Mouse (Mus musculus) forelimb bud, embryonic 11.5 days (tissue): ENCODE measurements at regions not wholly inside any gene's neighbourhood (a gene's known extent, or its start where the extent isn't known, plus 50 kb on each side); places are given as distances from the start of the nearest gene placed in this dataset.
A peak's percentile ranks its signal among the peaks of the same experiment; 100 is the strongest.

Source experiments
- DNase-seq: peaks from one replicate; pipeline ENCODE4 v3.0.0-alpha.2; 2012; ENCODE audit warnings: low read depth, low spot score

DNA sequence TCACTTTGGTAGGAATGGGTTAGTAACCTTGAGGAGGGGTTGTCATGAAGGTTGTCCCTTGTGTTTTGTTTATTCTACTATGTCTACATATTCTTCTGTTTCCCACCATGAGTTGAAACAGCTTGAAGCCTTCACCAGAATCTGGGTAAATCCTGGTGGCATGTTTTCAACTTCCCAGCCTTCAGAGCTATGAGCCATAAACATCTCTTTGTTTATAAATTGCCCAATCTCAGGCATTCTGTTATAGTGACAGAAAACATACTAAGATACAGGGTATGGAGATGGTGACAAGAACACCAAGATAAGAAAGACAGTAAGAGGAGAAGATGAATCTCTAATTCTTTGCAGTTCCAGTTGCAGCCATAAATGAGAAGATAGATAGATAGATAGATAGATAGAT is 396.5 kb downstream of the Tns1 start:
- no peak for DNase-seq

DNA sequence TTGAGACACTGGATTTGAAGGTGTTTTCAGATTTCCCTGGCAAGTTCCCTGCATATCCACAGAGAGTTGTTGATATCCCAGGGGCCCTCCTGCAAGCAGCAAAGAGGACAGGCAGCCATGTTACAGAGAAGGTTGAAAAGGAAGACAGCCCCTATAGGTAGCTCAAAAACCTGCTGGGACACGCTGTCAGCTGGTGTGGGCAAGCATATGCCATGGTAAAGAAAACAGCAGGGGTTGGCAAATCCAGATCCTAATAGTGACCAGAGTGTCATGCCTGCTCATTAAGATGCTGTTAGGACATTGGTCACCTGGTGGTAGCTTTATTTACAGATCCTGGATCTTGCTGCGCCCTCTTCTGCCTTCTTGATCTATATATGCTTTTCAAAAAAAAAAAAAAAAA is 397.6 kb downstream of the Tns1 start:
- DNase-seq, result no peak

DNA sequence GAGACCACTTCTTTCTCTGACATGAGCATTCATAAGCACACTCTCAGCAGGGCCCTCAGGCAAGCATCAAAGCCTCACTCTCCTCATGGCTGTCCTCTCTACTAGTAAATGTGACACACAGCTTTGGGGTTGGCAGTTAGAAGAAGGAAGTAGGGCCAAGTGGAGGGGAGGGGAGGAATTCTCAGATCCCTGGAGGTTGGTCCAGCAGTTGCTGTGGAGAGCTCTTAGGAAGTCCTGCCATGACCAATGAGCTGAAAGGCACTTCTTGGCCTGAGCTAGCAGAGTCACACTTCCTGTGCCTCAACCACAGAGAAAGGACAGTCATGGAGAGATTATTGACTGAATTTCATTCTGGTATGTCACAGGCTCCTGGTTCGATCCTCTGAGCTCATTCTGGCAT is 398.8 kb downstream of the Tns1 start:
- DNase-seq, result no peak

DNA sequence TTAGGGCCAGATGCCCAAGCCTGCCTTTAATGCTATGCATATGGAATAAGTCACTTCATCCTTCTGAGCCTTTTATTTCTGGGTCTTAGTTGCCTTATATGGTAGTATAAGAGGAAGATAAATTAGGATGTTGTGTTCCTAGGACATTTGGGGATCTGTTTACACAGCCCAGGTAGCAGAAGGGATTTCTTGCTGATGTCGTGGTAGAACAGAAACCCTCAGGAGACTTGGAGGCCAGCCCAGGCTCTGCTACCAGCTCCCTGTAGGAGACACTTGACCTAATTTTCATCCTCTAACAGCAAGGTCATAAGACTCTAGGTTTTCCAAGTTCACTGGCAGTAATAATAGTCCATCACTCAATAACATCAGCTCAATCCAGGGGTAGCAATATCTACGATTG is 399.7 kb downstream of the Tns1 start:
- DNase-seq, result no peak

DNA sequence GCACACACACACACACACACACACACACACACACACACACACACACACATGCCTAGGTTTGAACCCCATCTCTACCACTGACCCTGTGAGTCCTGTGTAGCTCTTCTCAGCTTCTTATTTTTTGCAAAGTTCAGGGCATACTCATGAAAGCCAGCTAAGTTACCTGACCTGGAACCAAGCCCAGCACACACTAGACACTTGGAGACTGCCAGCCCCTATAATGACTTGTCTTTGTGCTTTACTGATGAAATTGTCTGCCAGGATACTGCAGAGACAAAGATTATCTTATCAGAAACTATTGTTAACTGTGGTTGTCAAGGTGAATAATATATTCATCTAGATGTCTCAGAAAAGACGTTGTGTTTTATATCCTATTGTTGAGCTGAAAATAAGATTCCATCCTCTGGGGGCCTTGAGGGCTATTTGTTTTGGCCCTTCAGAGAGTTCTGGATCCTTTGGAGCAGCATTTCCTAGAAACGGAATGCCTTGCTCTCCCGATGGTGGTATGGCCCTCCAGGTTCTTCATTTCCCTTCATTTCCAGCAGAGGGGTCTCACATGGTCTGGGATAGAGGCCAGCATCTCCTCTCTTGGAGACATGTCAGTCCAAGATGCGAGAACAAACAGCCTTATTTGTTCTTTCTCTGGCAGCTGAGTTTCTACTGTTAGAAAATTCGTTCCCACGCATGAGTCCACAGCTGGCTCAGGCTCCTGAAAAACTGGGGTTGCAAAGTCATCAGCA is 402.6 kb downstream of the Tns1 start:
- no peak for DNase-seq

DNA sequence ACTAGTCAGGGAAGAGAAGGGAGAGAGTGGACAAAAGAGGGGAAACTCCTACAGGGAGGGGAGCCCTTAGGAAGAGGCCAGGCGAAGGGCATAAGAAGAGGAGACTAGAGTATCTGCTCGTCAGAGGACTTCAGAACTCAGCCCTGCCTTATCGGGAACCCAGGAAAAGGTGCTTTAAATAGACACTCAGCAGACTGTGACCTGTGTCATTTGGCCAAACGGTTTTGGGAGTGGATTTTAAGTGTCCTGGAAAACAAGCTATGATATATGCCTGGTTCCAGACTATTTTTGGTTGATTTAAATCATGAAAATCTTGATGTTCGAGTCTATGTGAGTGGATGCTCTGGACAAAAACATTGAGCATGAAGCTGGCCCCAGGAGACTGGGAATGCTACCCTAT is 405.8 kb downstream of the Tns1 start:
- DNase-seq, result no peak

DNA sequence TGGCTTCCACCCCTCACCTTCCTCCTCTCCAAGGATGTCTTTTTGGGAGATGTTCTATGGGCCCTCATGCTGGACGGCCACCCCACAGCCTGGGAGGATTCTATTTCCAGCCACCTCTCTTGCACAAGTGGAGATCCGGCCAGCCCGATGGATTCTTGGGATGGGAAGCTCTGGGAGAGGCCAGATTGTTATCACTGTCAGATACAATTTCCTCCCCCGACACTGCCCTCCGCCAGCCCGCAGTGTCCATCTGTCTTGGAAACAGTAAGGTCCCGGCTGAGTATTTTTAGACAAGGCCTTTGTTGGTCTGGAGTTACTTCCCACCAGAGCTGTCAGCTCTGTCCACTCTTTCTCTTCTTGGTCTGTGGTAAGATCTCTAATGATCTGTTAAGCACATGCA is 406.8 kb downstream of the Tns1 start:
- DNase-seq, result no peak

DNA sequence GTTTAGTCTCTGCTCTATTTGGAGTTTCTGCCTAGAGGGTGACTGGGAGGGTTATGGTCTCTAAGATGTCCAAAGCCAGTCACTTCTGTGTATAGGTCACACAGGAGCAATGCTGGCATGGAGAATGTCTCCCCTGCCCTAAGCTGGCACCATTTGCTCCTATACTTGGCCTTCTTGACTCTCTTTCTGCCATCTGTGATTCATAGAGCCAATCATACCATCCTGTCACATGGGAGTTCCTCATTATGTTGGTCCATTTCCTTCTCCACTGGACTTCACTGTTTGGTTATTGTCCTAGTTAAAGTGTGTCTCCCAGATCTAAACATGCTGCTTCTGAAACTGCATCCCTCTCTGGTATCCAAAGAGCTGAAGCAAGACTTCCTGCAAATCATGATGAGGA is 407.3 kb downstream of the Tns1 start:
- DNase-seq, result no peak

DNA sequence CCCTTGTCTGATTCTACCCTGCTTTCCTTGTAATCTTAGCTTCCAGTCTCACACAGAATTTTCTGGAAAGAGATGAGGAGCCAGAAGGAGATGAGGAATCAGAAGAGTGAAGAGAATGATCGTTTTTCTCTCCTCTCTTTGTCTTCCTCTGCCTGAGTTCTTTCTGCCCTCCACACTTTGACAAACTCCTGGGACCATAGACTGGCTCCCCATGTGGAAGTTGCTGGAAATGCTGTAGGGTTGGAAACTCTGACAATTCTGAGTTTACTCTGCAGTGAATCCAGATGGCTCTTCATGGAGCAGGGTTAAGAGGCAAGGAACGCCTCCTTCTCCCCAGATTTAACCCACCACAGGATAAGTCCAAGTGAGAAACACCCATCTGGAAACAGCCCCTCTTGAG is 408.7 kb downstream of the Tns1 start:
- no peak for DNase-seq

DNA sequence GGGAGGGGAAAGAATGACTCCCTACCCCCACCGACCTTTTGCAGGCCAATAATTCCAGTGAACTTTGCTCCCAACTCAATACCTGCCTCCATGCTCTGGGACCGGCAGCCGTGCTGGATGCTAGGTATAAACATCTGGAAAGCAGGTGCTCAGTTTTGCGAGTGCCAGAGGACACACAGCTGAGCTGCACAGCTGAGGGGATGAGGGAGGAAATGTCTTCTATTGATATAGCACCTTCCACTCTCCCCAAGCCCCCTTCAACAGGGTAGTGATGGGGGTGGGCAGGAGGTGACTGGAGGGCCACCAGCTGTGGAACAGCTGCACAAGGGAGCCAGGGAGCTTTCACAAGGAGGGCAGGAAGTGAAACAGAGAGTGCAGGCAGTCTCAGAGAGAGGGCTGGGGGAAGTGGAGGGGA is 421.8 kb downstream of the Tns1 start:
- peak; percentile 83 for DNase-seq

DNA sequence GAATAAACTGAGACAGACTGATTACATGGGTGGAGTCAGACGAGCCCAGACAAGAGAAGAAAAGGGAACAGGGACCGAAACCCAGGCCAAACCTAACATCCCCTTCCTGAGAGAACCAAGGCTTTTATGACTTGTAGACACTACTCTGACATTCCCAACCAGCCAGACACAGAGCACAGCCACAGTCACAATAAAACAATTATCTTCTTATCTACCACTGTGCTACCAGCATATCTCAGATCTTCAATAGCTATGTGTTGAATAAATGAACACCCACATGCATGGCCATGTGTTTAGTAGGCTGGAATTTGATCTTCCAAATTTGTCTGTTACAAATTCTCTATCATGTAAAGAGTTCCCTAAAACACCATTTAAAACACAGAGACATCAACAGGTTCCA is 430.7 kb downstream of the Tns1 start:
- DNase-seq, result no peak

DNA sequence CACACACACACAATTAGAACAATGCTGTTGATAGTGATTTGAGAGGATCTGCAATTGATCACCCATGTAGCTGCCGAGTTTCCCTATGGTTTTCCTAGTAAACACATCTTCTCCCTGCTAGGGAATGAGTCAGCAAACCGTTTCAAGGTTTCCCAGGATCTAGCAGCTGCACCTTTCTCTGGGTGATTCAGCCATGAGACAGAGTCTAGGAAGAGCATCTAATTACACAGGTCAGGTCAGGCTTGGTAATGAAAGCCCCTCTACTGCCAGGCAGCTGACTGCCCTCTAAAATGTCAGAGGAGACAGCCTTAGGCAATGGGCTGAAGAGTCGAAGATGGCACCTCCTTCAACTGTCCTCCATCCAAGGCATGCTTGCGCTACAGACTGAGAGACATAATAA is 438.5 kb downstream of the Tns1 start:
- no peak for DNase-seq

DNA sequence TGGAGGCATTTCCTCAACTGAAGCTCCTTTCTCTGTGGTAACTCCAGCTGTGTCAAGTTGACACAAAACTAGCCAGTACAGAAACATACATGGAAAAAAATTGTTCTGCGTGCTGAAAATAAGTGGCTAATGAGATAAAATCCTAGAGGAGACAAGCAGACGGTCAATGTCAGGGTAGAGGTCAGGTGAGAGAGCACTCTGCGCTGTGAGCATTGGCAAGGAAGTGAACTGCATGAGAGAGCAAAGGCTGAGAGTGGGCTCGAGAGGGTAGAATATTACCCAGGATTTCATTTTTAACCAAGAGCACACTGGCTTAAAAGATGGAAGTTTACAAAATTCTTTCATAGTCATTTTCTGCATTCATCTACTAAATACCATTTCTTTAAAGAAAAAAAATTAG is 439.2 kb downstream of the Tns1 start:
- DNase-seq, result no peak

DNA sequence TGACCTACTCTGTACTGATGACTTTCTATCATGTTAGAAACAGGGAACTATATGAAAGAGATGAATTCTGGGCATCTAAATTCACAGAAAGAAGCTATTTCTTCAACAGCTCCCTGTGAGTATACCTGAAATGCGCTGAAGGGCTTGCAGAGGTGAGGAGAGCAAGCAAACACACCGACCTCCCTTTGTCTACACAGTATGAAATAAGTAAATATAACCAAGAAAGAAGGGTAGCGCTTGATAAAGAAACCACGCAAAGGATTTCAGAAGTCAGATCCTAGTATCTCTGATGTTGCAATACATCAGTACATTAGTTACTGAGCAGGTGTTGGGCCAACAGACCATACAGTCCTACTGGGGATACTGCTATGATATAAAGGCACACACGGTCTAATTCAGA is 440.1 kb downstream of the Tns1 start:
- DNase-seq, result no peak

DNA sequence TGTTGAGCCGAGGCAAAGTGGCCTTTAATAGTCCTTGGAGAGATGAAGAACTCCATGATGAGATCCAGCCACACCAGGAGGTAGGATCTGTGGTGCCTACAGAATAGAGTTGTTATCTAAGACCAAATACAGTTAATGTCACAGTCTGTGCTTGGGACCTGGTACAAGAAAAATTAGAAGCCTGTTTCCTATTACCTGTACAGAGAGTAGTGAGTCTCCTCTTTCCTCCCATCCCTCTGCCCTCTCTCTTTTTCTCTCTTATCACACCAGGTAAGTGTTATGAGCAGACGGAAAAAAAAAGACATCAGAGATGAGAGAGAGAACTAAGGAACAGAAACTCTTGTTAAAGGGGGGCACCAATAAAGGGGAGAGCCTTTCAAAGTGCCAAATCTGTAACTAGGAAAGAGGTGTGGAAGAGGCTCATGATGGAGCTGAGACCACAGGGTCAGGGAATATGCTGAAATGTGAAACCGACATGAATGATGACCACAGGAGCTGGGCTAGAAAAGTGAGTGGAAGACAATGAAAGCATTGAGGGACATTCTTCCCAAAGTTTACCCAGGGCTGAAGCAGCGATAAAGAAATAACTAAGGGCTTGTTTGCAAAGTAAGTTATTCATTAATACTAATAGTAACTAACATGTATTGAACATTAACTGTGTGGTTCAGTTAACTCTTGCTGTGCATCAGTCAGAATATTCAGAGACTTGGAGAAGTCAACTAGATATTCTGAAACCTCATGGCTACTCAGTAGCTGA is 440.9 kb downstream of the Tns1 start:
- DNase-seq, result no peak

DNA sequence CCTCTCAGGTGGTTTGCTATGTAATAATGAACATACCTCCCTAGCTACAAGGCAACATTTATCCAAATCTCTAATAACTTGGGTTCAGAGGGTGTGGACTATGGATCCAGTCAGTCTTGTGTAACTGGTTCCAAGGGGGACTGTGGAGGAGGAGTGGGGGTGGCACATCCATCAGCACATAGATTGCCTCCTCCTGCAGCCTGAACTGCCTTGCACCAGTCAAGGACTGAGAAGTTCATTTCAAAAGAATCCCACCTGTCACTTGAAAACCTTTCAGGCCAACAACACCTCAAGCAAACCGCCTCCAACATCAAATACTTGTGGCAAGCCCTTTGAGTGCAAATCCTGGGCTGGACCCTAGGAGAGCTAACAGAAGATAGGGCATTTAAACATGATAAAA is 442.6 kb downstream of the Tns1 start:
- DNase-seq, result no peak

DNA sequence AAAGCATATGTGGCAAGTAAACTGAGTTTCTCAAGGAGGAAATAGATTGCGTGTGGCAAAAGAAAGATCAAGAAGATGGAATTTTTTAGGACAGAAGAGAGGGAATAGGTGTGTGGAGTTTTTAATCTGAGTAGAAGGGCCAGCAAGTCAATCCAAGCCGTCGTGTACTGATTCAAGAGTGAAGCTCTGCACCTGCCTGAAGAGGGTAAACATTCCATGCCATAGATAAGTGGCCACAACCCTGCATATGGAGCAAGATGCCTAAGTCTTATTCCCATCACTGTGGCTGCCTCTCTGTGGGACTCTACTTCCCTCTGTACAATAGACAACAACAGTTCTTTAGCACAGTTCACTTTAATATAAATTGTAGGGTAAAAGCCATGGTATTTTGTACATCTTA is 443.4 kb downstream of the Tns1 start:
- DNase-seq, result no peak

DNA sequence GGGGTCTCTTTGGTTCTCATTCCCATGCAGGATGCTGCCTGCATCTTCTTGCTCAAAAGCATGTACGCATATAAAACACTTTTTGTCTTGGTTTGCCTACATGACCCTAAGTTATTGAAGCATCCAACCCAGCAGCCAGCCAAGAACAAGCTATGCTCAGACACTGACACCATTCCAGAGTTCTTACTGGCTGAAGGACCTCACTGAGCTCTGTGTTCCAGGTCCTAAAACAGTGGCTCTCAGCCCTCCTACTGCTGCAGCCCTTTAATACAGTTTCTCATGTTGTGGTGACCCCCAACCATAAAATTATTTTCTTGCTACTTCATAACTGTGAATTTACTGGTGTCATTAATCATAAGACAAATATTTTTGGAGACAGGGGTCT is 450.4 kb downstream of the Tns1 start:
- DNase-seq, result no peak

DNA sequence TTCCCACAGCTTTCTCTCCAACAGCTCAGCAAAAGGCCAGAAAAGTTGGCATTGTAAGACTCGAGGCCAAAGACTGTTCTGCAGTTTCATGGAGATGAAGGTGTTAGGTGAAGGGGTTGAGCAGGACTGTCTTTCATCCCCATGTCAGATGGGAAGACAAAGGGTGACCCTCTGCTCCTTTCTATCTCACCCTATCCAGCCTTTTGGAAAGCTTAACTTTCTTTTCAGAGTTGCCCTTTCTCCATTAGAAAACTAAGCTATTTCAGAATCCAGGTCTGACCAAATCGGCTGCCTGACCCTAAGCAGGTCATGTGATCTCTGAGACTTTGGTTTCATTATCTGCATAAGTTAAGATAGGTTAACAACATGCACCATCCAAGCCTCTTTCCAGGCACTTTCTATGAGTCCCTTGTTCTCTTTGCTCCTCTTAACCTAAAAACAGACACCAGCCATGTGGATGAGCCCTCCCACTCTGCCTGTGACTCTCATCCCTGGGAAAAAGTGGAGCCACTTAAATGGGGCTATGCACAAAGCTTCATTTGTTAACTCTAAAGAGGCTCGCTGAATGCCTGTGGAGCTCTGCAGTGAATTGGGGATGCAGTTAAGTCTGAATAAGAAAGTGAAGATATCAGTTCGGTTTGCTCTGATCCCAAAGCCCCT is 450.9 kb downstream of the Tns1 start:
- DNase-seq, result no peak

DNA sequence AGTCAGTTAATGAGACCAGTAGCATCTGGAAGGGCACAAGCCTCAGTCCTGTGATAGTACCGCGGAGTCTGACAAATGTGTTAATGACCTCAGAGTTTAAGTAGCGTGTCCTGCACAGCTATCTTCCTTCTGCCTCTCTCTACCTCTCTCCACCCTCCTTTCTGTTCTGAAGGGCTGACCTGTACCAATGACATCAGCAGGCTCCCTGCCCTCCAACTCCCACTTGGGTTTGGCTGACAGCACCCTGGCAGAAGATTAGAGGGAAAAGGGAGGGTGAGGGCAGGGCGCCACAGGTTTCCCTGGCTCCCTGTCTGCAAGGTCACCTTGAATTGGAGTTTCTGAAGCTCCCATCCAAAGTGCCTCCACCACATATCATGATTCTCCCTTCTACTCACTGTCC is 452.0 kb downstream of the Tns1 start:
- no peak for DNase-seq

DNA sequence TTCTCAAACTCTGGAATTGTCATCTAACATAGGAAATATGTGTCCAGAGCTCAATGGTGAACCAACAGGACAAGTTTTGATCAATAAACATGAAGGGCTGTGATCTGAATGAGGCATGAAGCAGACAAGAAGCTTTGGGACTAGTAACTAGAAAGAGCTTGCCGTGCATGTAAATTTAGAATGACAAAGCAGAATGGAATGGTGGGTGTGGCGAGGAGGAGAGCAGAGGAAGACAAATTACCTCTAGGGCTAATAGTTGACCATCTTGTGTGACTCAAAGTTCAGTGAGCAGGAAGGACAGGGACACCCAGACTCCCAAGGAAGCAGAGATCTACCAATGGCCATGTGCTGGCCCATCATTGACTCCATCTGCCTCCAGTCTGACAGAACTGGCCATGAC is 455.6 kb downstream of the Tns1 start:
- DNase-seq, result no peak

DNA sequence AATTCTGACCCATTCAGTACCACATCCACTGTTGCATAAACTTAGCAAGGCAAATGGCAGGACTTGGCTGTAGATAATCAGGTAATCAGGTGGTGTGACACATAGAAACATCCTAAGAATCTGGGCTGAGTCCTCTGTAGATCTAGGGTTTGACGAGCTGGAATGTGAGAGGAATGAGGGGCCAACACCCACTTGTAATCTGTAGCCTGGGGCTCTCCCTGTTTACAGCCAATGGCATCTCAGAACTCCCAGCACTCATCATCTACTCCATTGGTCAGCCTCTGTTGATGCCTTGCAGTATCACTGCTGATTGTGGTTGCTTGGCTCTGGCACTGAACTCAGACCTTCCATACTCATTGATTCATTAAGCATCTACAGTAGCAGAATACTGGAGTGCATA is 460.7 kb downstream of the Tns1 start:
- no peak for DNase-seq

DNA sequence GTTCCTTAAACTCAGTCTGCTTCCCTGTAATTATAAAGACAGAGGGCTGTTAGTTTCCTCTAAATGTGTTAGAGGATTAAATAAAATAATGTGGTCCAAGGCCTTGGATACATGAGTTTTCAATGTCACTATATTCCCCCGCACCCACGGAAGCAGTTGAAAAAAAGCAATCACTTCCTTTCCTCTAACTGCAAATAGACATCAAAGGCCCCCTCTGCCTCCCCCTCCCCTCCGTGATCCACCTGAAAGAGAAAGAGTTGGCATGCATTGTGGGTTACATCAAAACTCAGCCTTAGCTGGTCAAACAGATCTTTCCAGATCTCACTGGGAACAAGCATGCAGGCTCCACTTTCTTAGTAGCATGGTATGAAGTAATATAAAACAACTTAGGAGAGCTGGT is 479.2 kb downstream of the Tns1 start:
- no peak for DNase-seq
